Mouse (Mus musculus): ENCODE data around the gene B3galt6. TPM values are rescaled to one million over a fixed set of nuclear protein-coding genes. Genes with fewer than 3 reads are reported as not detected.

B3galt6 gene
- polyA plus RNA-seq, 1 experiment from 2014 or later = 38.1 TPM

DNA sequence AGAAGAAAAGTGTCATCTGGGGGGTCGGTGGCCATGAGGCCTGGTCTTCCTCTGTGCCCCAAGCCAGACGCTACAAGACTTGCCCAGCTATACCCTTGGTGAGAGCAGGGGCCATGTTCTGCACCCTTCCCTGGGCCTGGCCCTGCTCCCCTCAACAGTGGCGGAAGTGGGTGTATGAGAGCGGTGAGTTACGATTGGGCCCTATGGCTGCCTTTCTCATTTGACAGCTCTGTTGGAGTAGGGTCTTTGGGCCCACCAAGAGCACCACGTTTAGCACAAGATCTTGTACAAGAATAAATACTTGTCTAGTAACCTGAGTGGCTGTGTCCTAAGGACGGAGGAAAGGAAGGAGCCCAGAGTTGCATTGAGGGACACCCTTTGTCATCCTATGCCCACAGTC is 36.1 kb upstream of the B3galt6 start:
- Histone ChIP-seq H3K4me1 (ENCODE audit: control insufficient read depth, insufficient read depth, low read length) (peaks cover 16% of the 10 kb centered on the region), H3K9me3 (ENCODE audit: control insufficient read depth, low read length) (no peaks in the 10 kb centered on the region), H3K4me2 (ENCODE audit: low read depth, low read length) (no peak overlapping the region), H3K27me3 (ENCODE audit: control insufficient read depth, insufficient read depth, low read length) (no peaks in the 10 kb centered on the region), H3K36me3 (ENCODE audit: control insufficient read depth, insufficient read depth, low read length) (peaks cover 7% of the 10 kb centered on the region; the same call in 1 of the 2 replicates), H3K27ac (ENCODE audit: low read depth, low read length) (no peak overlapping the region), H3K4me3 (ENCODE audit: low read depth, low read length) (no peak overlapping the region), H3K9ac (replicated peaks; ENCODE audit: low read depth, low read length) (no peak overlapping the region)
- WGBS = 94% methylated on average over 7 of the region's 7 CpGs
- no peak for ATAC-seq (ENCODE audit: low read depth)

DNA sequence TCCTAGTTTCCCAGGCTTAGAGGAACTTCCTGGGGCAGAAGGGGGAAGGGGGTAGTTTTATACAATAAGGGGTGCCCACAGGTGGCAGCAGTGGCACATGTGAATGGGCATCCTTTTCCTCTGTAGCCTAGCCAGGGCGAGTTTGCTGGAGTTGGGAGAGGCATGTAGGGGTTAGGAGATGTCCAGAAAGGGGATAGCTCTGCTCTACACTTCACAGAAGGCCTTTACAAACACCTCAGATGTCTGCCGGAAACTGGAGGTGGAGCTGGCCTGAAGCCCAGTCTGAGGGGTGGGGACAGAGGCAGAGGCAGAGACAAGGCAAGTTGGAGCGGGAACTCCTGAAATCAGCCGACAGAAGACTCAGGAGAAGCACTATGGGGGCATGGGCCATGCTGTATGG is 33.6 kb upstream of the B3galt6 start, which contains the start of gene Tnfrsf18:
TSS of gene Tnfrsf18 (plus strand) at position 152 of the 400 bp plus-strand sequence.
- Histone ChIP-seq H3K27me3 (ENCODE audit: control insufficient read depth, insufficient read depth, low read length) (no peaks in the 10 kb centered on the region), H3K36me3 (ENCODE audit: control insufficient read depth, insufficient read depth, low read length) (peaks cover 7% of the 10 kb centered on the region; the same call in 1 of the 2 replicates), H3K9me3 (ENCODE audit: control insufficient read depth, low read length) (no peaks in the 10 kb centered on the region), H3K4me2 (ENCODE audit: low read depth, low read length) (no peak within 1 kb of the TSS), H3K4me1 (ENCODE audit: control insufficient read depth, insufficient read depth, low read length) (peaks cover 5% of the 10 kb centered on the region; the same call in 1 of the 2 replicates), H3K9ac (replicated peaks; ENCODE audit: low read depth, low read length) (no peak within 1 kb of the TSS), H3K27ac (ENCODE audit: low read depth, low read length) (no peak within 1 kb of the TSS), H3K4me3 (ENCODE audit: low read depth, low read length) (no peak within 1 kb of the TSS)
- WGBS = 61% methylated on average over 4 of the region's 4 CpGs
- ATAC-seq (ENCODE audit: low read depth) = no peak

DNA sequence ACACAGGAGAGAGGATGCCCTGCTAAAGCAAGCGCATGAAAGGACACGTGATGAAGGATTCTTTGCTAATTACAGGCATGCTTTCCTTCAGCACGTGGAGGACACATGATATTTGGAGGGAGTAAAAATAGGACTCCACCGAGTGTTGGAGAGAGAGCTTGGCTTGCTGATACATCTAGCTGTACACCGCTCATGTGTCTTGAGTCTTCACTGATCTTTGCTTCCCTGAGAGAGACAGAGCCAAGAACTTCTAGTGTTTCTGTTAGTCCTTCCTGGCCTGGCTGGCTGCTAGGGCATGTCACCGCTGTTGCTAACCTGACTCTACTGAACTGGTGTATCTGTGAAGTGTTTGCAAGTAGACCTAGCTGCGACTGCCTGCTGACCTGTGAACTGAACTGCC is 31.7 kb upstream of the B3galt6 start:
- no peak overlapping the region for H3K4me2 ChIP-seq (ENCODE audit: low read depth, low read length)
- 96% methylated on average over 7 of the region's 7 CpGs for WGBS
- no peak overlapping the region for H3K4me3 ChIP-seq (ENCODE audit: low read depth, low read length)
- H3K9me3 ChIP-seq (ENCODE audit: control insufficient read depth, low read length) = no peaks in the 10 kb centered on the region
- no peaks in the 10 kb centered on the region for H3K4me1 ChIP-seq (ENCODE audit: control insufficient read depth, insufficient read depth, low read length)
- H3K27me3 ChIP-seq (ENCODE audit: control insufficient read depth, insufficient read depth, low read length) = no peaks in the 10 kb centered on the region
- no peak overlapping the region for H3K27ac ChIP-seq (ENCODE audit: low read depth, low read length)
- H3K36me3 ChIP-seq (ENCODE audit: control insufficient read depth, insufficient read depth, low read length) = peaks cover 7% of the 10 kb centered on the region; the same call in 1 of the 2 replicates
- ATAC-seq (ENCODE audit: low read depth) = no peak
- H3K9ac ChIP-seq (replicated peaks; ENCODE audit: low read depth, low read length) = no peak overlapping the region

DNA sequence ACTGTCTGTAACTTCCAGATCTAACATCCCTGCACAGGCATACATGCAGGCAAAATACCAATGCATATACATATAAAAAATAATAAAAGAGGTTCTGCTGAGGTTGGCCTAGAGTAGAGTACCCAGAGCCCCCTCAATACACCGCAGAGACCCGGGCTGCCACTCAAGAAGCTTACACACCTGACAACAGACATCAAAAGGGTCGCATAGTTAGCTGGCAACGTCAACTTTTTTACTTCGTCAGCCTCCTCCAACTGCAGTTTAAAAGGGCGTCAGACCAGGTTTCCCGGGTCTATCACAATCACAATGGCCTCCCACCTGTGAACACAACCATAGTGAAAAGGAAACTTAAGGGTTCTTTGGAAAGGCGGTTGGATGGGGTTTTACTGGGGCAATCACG is 31.1 kb upstream of the B3galt6 start:
- ATAC-seq (ENCODE audit: low read depth) = no peak
- Histone ChIP-seq H3K27me3 (ENCODE audit: control insufficient read depth, insufficient read depth, low read length) (no peaks in the 10 kb centered on the region), H3K4me2 (ENCODE audit: low read depth, low read length) (no peak overlapping the region), H3K27ac (ENCODE audit: low read depth, low read length) (no peak overlapping the region), H3K9ac (replicated peaks; ENCODE audit: low read depth, low read length) (no peak overlapping the region), H3K4me1 (ENCODE audit: control insufficient read depth, insufficient read depth, low read length) (no peaks in the 10 kb centered on the region), H3K4me3 (ENCODE audit: low read depth, low read length) (no peak overlapping the region), H3K9me3 (ENCODE audit: control insufficient read depth, low read length) (no peaks in the 10 kb centered on the region), H3K36me3 (ENCODE audit: control insufficient read depth, insufficient read depth, low read length) (peaks cover 7% of the 10 kb centered on the region; the same call in 1 of the 2 replicates)
- WGBS = 79% methylated on average over 9 of the region's 9 CpGs

DNA sequence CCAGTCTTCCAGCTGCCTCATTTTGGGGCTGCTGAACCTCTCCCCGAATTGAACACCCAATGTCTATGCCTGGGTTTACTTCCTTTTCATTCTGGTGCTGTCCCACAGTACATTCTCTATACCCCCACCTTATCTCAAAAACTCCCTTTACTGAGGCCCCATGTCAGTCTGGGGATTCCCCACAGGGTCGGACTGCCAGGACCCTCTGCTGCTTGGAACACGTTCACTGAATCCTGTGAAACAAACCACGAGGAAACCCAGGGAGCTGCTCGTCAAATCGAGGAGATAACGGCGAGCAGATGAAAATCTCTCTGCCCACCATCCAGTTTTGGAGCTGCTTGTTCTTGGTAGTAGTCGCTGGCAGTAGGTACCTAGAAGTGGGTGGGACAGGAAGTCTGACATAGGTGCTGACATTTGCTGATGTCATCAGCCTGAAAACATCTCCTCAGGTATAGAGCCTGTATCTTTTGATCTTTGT is 29.5 kb upstream of the B3galt6 start:
- Histone ChIP-seq H3K36me3 (ENCODE audit: control insufficient read depth, insufficient read depth, low read length) (0 out of 2 replicates have a peak, but pooled peaks cover 3% of the 10 kb centered on the region), H3K9me3 (ENCODE audit: control insufficient read depth, low read length) (no peaks in the 10 kb centered on the region), H3K27me3 (ENCODE audit: control insufficient read depth, insufficient read depth, low read length) (no peaks in the 10 kb centered on the region), H3K9ac (replicated peaks; ENCODE audit: low read depth, low read length) (no peak overlapping the region), H3K4me1 (ENCODE audit: control insufficient read depth, insufficient read depth, low read length) (no peaks in the 10 kb centered on the region), H3K4me2 (ENCODE audit: low read depth, low read length) (no peak overlapping the region), H3K4me3 (ENCODE audit: low read depth, low read length) (no peak overlapping the region), H3K27ac (ENCODE audit: low read depth, low read length) (no peak overlapping the region)
- 87% methylated on average over 9 of the region's 9 CpGs for WGBS
- ATAC-seq (ENCODE audit: low read depth) = no peak

DNA sequence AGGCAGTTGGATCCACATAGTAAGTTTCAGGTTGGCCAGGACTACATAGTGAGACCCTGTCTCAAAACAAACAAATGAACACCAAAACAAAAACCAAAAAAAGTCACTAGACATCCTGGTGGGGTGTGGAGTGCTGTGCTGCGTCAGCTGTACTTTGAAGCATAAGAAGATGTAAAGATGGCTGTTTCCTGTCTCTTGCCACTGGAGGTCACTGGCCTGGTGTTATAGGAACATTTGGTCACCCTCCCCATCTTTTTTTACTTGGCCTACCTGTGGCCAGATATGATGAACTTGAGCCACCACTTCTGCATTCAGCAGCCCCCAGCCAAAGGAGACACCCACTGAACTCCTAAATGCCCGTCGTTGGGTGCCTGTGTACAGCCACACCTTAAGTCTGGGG is 28.9 kb upstream of the B3galt6 start:
- no peak for ATAC-seq (ENCODE audit: low read depth)
- H3K9me3 ChIP-seq (ENCODE audit: control insufficient read depth, low read length) = no peaks in the 10 kb centered on the region
- H3K4me1 ChIP-seq (ENCODE audit: control insufficient read depth, insufficient read depth, low read length) = no peaks in the 10 kb centered on the region
- 0 out of 2 replicates have a peak, but pooled peaks cover 3% of the 10 kb centered on the region for H3K36me3 ChIP-seq (ENCODE audit: control insufficient read depth, insufficient read depth, low read length)
- H3K4me3 ChIP-seq (ENCODE audit: low read depth, low read length) = no peak overlapping the region
- H3K27me3 ChIP-seq (ENCODE audit: control insufficient read depth, insufficient read depth, low read length) = no peaks in the 10 kb centered on the region
- WGBS = 87% methylated on average over 3 of the region's 3 CpGs
- H3K4me2 ChIP-seq (ENCODE audit: low read depth, low read length) = no peak overlapping the region
- H3K9ac ChIP-seq (replicated peaks; ENCODE audit: low read depth, low read length) = no peak overlapping the region
- H3K27ac ChIP-seq (ENCODE audit: low read depth, low read length) = no peak overlapping the region

DNA sequence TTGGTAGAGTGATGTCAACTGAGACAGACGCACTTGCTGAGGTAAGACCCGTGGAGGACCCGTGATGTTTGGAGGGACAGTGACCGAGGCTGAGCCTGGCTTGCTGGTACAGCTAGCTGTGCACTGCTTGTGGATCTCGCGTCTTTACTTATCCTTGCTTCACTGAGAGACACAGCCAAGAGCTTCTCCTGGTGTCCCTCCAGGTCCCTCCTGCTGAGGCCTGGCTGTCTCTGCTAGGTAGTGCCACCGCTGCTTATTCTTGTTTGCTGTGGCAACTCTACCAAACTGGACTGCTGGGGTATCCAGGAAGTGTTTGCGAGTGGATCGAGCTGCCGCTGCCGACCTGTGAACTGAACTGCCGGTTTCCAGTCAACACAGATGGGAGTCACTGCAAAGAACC is 27.3 kb upstream of the B3galt6 start:
- ATAC-seq (ENCODE audit: low read depth) = no peak
- no peak overlapping the region for H3K4me3 ChIP-seq (ENCODE audit: low read depth, low read length)
- H3K4me2 ChIP-seq (ENCODE audit: low read depth, low read length) = no peak overlapping the region
- no peak overlapping the region for H3K27ac ChIP-seq (ENCODE audit: low read depth, low read length)
- H3K9ac ChIP-seq (replicated peaks; ENCODE audit: low read depth, low read length) = no peak overlapping the region
- 92% methylated on average over 12 of the region's 12 CpGs for WGBS
- no peaks in the 10 kb centered on the region for H3K36me3 ChIP-seq (ENCODE audit: control insufficient read depth, insufficient read depth, low read length)
- no peaks in the 10 kb centered on the region for H3K27me3 ChIP-seq (ENCODE audit: control insufficient read depth, insufficient read depth, low read length)
- no peaks in the 10 kb centered on the region for H3K9me3 ChIP-seq (ENCODE audit: control insufficient read depth, low read length)
- no peaks in the 10 kb centered on the region for H3K4me1 ChIP-seq (ENCODE audit: control insufficient read depth, insufficient read depth, low read length)

DNA sequence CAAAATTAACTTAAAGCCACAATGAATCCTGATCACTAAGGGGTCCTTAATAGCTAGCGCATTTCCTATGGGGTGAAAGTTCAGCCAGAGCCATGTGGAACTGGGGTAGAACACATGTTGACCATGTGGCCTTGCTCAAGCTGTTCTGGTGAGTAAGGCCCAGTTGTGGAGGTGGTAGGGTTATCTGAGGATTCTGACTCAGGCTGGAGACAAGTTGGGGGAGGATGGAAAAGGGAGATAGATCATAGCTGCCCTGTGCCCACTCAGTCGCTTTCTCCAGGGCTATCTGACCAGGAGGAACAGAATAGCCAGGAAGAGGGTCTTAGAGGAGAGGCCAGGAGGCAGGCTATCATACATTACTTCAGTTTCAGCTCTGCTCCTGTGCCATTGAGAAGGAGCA is 22.0 kb upstream of the B3galt6 start:
- 92% methylated on average over 2 of the region's 2 CpGs for WGBS
- Histone ChIP-seq H3K9ac (replicated peaks; ENCODE audit: low read depth, low read length) (no peak overlapping the region), H3K4me2 (ENCODE audit: low read depth, low read length) (no peak overlapping the region), H3K36me3 (ENCODE audit: control insufficient read depth, insufficient read depth, low read length) (peaks cover 15% of the 10 kb centered on the region), H3K27ac (ENCODE audit: low read depth, low read length) (no peak overlapping the region), H3K4me1 (ENCODE audit: control insufficient read depth, insufficient read depth, low read length) (no peaks in the 10 kb centered on the region), H3K27me3 (ENCODE audit: control insufficient read depth, insufficient read depth, low read length) (no peaks in the 10 kb centered on the region), H3K4me3 (ENCODE audit: low read depth, low read length) (no peak overlapping the region), H3K9me3 (ENCODE audit: control insufficient read depth, low read length) (no peaks in the 10 kb centered on the region)
- no peak for ATAC-seq (ENCODE audit: low read depth)

DNA sequence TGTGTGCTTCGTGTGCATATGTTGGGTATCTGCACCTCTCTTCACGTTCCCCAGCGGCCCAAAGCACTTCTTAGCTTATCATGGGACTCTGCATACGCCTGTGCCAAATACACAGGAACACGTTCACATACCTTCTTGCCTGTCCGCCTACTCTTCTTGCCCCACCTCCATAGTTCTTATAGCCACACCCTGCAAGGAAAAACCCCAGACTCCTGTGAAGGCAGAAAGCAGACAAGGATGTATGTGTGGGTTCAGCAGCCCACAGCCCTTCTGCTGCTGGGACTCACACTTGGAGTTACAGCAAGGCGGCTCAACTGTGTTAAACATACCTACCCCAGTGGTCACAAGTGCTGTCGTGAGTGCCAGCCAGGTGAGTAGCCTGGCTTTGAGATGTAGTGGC is 21.2 kb upstream of the B3galt6 start, which contains the start of gene Tnfrsf4:
TSS of gene Tnfrsf4 (plus strand) at position 207 of the 400 bp plus-strand sequence.
- Histone ChIP-seq H3K27ac (ENCODE audit: low read depth, low read length) (no peak within 1 kb of the TSS), H3K9me3 (ENCODE audit: control insufficient read depth, low read length) (no peaks in the 10 kb centered on the region), H3K27me3 (ENCODE audit: control insufficient read depth, insufficient read depth, low read length) (no peaks in the 10 kb centered on the region), H3K4me1 (ENCODE audit: control insufficient read depth, insufficient read depth, low read length) (no peaks in the 10 kb centered on the region), H3K9ac (replicated peaks; ENCODE audit: low read depth, low read length) (no peak within 1 kb of the TSS), H3K4me3 (ENCODE audit: low read depth, low read length) (no peak within 1 kb of the TSS), H3K4me2 (ENCODE audit: low read depth, low read length) (no peak within 1 kb of the TSS), H3K36me3 (ENCODE audit: control insufficient read depth, insufficient read depth, low read length) (peaks cover 23% of the 10 kb centered on the region)
- WGBS = 94% methylated on average over 8 of the region's 8 CpGs
- no peak for ATAC-seq (ENCODE audit: low read depth)
